Mouse (Mus musculus) left cerebral cortex, postnatal 36 days (tissue): ENCODE results near the gene Cdc42bpa. TPM values are rescaled to one million over a fixed set of nuclear protein-coding genes. Genes with fewer than 3 reads are reported as not detected.

ENCODE experiments used
- DNase-seq, 2 experiments: peaks; one replicate each; pipeline ENCODE4 v3.0.0; 2021 to 2022; ENCODE audit warnings: low spot score in 2 of 2, mixed read lengths in 1 of 2
- intact Hi-C: fragments of 180-260 bp; cut with DNase I; formaldehyde crosslinking; loops from one replicate; pipeline ENCODE4 v1.15.1; 2025
- total RNA-seq, 2 experiments: library from RNA; stranded (reverse); gene quantifications; 2 replicates each; pipeline ENCODE4 v1.2.3; 2021

Cdc42bpa gene
- total RNA-seq, 2 experiments from 2014 or later, result 231 to 266 TPM

GRCm38 (mm10) chr1:179958871-179959720, 1.2 kb upstream of the Cdc42bpa start:
- DNase-seq, result peak; percentile 46 to 53
- intact Hi-C loops, result no loop called here

GRCm38 (mm10) chr1:179960543-179960876, 238 bp downstream of the Cdc42bpa start:
- no peak for DNase-seq
- intact Hi-C loops, result loop anchor here (2.0 to 10.0 kb wide), 2 partner anchors 102 to 184 kb away; no protein-coding TSS in a partner anchor

- intact Hi-C loops, result loop anchor here (2.0 to 10.0 kb wide), 2 partner anchors 102 to 184 kb away; no protein-coding TSS in a partner anchor
- no peak for DNase-seq
These were observed 818 bp downstream of the Cdc42bpa start for GRCm38 (mm10) chr1:179960882-179961698.

- intact Hi-C loops, result loop anchor here (2.0 to 10.0 kb wide), 2 partner anchors 103 to 183 kb away; no protein-coding TSS in a partner anchor
- no peak for DNase-seq
These were observed 1.5 kb downstream of the Cdc42bpa start for GRCm38 (mm10) chr1:179961777-179962176.

GRCm38 (mm10) chr1:179969776-179970428, 9.6 kb downstream of the Cdc42bpa start:
- no peak for DNase-seq
- intact Hi-C loops, result loop anchor here (10.0 kb wide), 1 partner anchor 175 kb away; no protein-coding TSS in a partner anchor

GRCm38 (mm10) chr1:179975021-179975420, 14.7 kb downstream of the Cdc42bpa start:
- intact Hi-C loops, result no loop called here
- DNase-seq, result no peak

GRCm38 (mm10) chr1:179975645-179976275, 15.5 kb downstream of the Cdc42bpa start:
- intact Hi-C loops, result no loop called here
- DNase-seq, result no peak

GRCm38 (mm10) chr1:179977437-179977836, 17.2 kb downstream of the Cdc42bpa start:
- intact Hi-C loops, result no loop called here
- no peak for DNase-seq

GRCm38 (mm10) chr1:179978742-179979141, 18.5 kb downstream of the Cdc42bpa start:
- intact Hi-C loops, result no loop called here
- DNase-seq, result no peak

GRCm38 (mm10) chr1:179981680-179982079, 21.4 kb downstream of the Cdc42bpa start:
- DNase-seq, result no peak
- intact Hi-C loops, result no loop called here

GRCm38 (mm10) chr1:179982183-179982582, 21.9 kb downstream of the Cdc42bpa start:
- DNase-seq, result no peak
- intact Hi-C loops, result no loop called here

GRCm38 (mm10) chr1:179982933-179983332, 22.7 kb downstream of the Cdc42bpa start:
- DNase-seq, result no peak
- intact Hi-C loops, result no loop called here

GRCm38 (mm10) chr1:179984171-179984570, 23.9 kb downstream of the Cdc42bpa start:
- no peak for DNase-seq
- intact Hi-C loops, result no loop called here

- no peak for DNase-seq
- intact Hi-C loops, result no loop called here
These were observed 31.5 kb downstream of the Cdc42bpa start for GRCm38 (mm10) chr1:179991660-179992235.

GRCm38 (mm10) chr1:179992255-179992654, 32.0 kb downstream of the Cdc42bpa start:
- intact Hi-C loops, result no loop called here
- no peak for DNase-seq

GRCm38 (mm10) chr1:180008057-180008456, 47.8 kb downstream of the Cdc42bpa start:
- DNase-seq, result no peak
- intact Hi-C loops, result no loop called here

GRCm38 (mm10) chr1:180013479-180013878, 53.2 kb downstream of the Cdc42bpa start:
- no peak for DNase-seq
- intact Hi-C loops, result no loop called here

GRCm38 (mm10) chr1:180018218-180018617, 57.9 kb downstream of the Cdc42bpa start:
- intact Hi-C loops, result no loop called here

More at GRCm38 (mm10) chr1:180018218-180018617, 57.9 kb downstream of the Cdc42bpa start:
- DNase-seq, result no peak
